Mouse (Mus musculus): ENCODE data around the gene Syne2. TPM values are rescaled to one million over a fixed set of nuclear protein-coding genes. Genes with fewer than 3 reads are reported as not detected.
"Not testable (repeated sequence)": the region's sequence is repeated elsewhere in the genome, so short reads cannot be mapped to it uniquely, and the experiment has no call there.

Syne2 gene
- polyA plus RNA-seq, 1 experiment from 2014 or later: 97.5 TPM

- WGBS: 51% methylated on average over 6 of the region's 6 CpGs
- Histone ChIP-seq H3K36me3 (ENCODE audit: control insufficient read depth, insufficient read depth, low read length) (no peaks in the 10 kb centered on the region), H3K9me3 (ENCODE audit: control insufficient read depth, low read length) (no peaks in the 10 kb centered on the region), H3K9ac (ENCODE audit: low read depth, low read length) (no peak overlapping the region), H3K27ac (ENCODE audit: low read depth, low read length) (no peak overlapping the region), H3K27me3 (ENCODE audit: control insufficient read depth, insufficient read depth, low read length) (no peaks in the 10 kb centered on the region), H3K4me3 (ENCODE audit: low read depth, low read length) (no peak overlapping the region), H3K4me1 (replicated peaks; ENCODE audit: control insufficient read depth, insufficient read depth, low read length) (no peaks in the 10 kb centered on the region), H3K4me2 (replicated peaks; ENCODE audit: low read depth, low read length) (no peak overlapping the region)
- no peak for DNase-seq (ENCODE audit: low spot score)
- ATAC-seq (ENCODE audit: low FRiP score): no peak
These were observed 318.8 kb downstream of the Syne2 start for GRCm38 (mm10) chr12:76136701-76137100.

- Histone ChIP-seq H3K4me2 (replicated peaks; ENCODE audit: low read depth, low read length) (peak overlapping the region; percentile 44), H3K9ac (ENCODE audit: low read depth, low read length) (0 out of 2 replicates have a peak overlapping the region, but pooled peaks have one; percentile 40), H3K4me3 (ENCODE audit: low read depth, low read length) (peak overlapping the region; percentile 28)
- H3K27ac ChIP-seq (ENCODE audit: low read depth, low read length); H3K9me3 ChIP-seq (ENCODE audit: control insufficient read depth, low read length); H3K36me3 ChIP-seq (ENCODE audit: control insufficient read depth, insufficient read depth, low read length); DNase-seq (ENCODE audit: low spot score); H3K4me1 ChIP-seq (replicated peaks; ENCODE audit: control insufficient read depth, insufficient read depth, low read length); ATAC-seq (ENCODE audit: low FRiP score); H3K27me3 ChIP-seq (ENCODE audit: control insufficient read depth, insufficient read depth, low read length): not testable (repeated sequence)
- WGBS: 16% methylated on average over 30 of the region's 30 CpGs
These were observed 334.5 kb downstream of the Syne2 start for GRCm38 (mm10) chr12:76152389-76152788.

Other genes with a start within 250 kb of the Syne2 start
- gene Ppp2r5e, start 221.9 kb upstream of the Syne2 start, polyA plus RNA-seq (2014; fragmentation: Nextera tagmentation; extraction: Ambion mirVana): 21.8 and 23.3 TPM in 2 replicates
- 9.3 and 10.5 TPM in 2 replicates for gene Wdr89, start 148.6 kb upstream of the Syne2 start, polyA plus RNA-seq (2014; fragmentation: Nextera tagmentation; extraction: Ambion mirVana)
- gene Sgpp1, start 82.4 kb upstream of the Syne2 start, polyA plus RNA-seq (2014; fragmentation: Nextera tagmentation; extraction: Ambion mirVana): 8.1 and 10.1 TPM in 2 replicates

Data from hindbrain, embryonic 11.5 days (tissue).